Mouse (Mus musculus) splenic B cell, adult 2 months (primary cell): ENCODE results near the gene Syde1.

Experiments used
- DNase-seq: peaks from one replicate; pipeline ENCODE4 v3.0.0-alpha.2; 2011; ENCODE audit warnings: low read depth, low spot score
- H3K27me3 ChIP-seq: 2 replicates; pipeline ENCODE4 v1.6.1; 2012; ENCODE audit warnings: mild to moderate bottlenecking, low read length, moderate library complexity, mixed read lengths; ENCODE audit not compliant: control insufficient read depth, poor library complexity, insufficient read depth, severe bottlenecking
- H3K36me3 ChIP-seq: 2 replicates; pipeline ENCODE4 v1.6.1; 2012; ENCODE audit warnings: mild to moderate bottlenecking, low read length, moderate library complexity, mixed read lengths; ENCODE audit not compliant: control insufficient read depth, poor library complexity, insufficient read depth, severe bottlenecking

Gene Syde1

DNA sequence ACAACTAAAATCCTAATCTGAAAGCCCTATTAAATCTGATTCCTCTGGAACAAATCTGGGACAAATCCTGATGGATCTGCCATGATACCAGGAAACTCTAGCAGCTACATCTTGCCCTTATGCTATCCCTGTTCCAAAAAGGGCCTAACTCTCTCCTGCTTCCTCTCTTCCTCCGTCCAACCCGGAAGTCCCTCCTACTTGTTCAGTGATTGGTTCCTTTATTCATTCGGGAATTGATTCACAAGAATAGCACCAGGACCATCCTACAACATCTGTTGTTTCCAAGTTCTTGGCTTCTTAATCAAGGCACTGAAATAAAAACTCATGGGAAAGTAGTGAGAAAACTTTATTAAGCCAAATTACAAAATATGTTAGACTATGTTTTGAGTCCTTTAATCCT lies 22.6 kb downstream of the Syde1 start:
- no peaks in the 10 kb centered on the region for H3K36me3 ChIP-seq
- H3K27me3 ChIP-seq, result no peaks in the 10 kb centered on the region
- no peak for DNase-seq

DNA sequence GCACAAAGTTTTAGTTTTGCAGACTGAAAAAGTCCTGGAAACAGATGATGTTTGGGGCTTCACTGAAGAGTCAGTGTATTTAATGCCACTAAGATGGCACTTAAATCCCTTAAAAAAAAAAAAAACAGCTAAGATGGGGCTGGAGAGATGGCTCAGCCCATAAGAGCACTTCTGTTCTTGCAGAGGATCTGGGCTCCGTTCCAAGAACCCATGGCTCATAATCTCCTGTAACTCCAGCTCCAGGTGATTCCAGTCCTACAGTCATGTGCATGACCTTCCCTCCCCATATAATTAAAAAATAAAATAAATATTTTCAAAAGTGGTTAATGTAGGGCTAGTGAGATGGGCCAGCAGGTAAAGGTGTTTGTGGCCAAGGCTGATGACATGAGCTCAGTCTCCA lies 26.7 kb downstream of the Syde1 start:
- H3K36me3 ChIP-seq, result no peaks in the 10 kb centered on the region
- H3K27me3 ChIP-seq, result no peaks in the 10 kb centered on the region
- DNase-seq, result no peak

DNA sequence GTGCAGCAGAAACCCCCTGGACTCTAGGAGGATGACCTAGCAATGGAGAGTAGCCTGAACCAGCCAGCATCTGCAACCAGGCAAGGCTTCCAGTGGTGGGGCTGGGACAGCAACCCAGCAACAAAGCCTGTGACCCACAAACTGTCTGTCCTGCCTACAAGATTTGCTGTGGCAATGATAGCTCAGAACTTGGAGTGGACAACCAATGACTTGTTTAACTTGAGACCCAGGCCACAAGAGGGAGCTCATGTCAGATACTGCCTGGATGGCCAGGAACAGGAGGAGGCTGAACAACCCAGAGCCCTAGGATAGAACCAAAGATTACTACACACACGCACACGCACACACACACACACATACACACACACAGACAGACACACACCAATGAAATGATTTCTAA lies 50.8 kb downstream of the Syde1 start:
- Histone ChIP-seq H3K27me3 (no peaks in the 10 kb centered on the region), H3K36me3 (no peaks in the 10 kb centered on the region)
- DNase-seq, result peak; percentile 22
